Mouse (Mus musculus) layer of hippocampus, postnatal 14 days (tissue): Measurements from ENCODE around the gene Specc1. TPM values are rescaled to one million over a fixed set of nuclear protein-coding genes. Genes with fewer than 3 reads are reported as not detected.

Source experiments
- DNase-seq, 2 experiments: peaks; one replicate each; pipeline ENCODE4 v3.0.0; 2021 to 2022; ENCODE audit warnings: low spot score in 2 of 2, mixed read lengths in 1 of 2
- total RNA-seq, 2 experiments: library from RNA; stranded (reverse); gene quantifications; 2 replicates each; pipeline ENCODE4 v1.2.3; 2021

Gene Specc1
- total RNA-seq, 2 experiments from 2014 or later: 66.1 to 69.8 TPM

DNA sequence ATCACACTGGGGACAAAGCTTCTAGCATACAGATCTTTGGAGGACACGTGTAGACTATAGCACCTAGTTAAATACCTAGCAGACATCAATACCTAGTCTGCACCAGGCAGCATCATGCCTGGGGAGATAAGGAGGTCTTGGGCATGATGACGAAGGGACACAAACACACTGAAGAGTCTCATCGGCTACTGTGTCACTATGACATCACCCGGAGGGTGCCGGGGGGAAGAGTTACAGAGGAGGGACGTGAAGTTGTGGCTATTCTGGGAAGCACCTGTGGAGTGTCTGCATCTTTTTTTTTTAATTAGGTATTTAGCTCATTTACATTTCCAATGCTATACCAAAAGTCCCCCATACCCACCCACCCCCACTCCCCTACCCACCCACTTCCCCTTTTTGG is 55.5 kb downstream of the Specc1 start:
- DNase-seq: no peak

DNA sequence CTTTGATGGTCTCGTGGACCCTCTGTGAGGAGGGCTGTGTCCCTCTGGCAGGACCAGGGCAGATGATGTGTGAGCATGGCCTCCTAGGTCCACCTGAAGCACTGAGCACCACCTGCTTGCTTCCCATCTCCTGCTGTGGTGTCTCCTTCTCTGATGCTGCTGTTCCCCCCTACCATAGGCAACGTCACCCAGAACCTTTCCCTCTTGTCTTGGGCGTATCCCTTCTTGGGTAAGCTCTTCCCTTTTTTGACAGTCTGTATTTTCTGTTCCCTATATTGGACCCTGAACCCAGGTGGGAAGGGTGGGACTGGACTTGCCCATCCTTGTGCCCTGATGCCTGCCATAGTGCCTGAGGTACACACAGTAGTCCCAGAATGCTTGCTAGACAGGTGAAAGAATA is 56.9 kb downstream of the Specc1 start:
- no peak for DNase-seq

DNA sequence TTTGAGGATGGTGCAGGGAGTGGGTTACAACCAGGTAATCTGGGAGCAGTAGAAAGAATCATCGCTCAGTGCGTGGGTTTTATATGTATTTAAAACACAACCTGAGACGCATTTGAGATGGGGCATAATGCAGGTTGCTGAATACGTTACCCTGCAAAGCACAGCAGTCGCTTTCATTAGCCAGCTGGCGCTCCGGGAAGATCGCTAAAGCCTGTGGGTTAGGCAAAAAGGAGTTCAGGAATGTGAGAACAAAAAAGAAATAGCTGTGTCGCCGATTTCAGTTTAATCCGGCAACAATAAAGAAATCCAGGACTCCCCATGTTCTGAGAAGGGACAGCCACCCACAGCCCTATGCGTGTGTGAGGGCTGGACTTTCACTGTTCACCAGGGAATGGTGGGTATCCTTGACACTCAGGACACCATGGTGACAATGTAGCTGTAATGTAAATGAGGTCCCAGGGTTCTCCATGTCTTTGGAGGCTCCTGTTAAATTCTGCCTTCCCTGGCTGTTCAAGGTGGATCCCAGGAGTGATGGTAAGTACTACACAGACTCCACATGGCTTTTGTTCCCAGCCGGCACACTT is 58.6 kb downstream of the Specc1 start:
- DNase-seq: no peak

DNA sequence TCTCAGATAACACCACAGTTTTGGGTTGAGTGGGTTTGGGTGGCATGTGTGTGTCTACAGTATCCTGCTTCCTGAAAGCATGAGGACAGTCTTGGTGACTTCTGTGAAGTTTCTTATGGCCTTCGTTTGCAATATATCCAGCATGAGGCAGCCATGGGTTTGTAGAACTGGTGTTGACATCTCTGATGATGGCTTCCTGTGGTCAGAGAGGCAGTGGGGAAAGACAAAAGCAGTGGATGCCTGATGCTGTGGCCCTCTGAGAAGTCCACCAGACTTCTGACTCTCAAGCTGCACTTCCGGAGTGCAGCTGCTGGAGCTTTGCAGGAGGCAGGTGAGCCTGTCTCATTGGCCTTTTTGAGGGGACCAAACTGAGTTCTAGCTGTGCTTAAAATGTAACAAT is 60.4 kb downstream of the Specc1 start:
- no peak for DNase-seq

DNA sequence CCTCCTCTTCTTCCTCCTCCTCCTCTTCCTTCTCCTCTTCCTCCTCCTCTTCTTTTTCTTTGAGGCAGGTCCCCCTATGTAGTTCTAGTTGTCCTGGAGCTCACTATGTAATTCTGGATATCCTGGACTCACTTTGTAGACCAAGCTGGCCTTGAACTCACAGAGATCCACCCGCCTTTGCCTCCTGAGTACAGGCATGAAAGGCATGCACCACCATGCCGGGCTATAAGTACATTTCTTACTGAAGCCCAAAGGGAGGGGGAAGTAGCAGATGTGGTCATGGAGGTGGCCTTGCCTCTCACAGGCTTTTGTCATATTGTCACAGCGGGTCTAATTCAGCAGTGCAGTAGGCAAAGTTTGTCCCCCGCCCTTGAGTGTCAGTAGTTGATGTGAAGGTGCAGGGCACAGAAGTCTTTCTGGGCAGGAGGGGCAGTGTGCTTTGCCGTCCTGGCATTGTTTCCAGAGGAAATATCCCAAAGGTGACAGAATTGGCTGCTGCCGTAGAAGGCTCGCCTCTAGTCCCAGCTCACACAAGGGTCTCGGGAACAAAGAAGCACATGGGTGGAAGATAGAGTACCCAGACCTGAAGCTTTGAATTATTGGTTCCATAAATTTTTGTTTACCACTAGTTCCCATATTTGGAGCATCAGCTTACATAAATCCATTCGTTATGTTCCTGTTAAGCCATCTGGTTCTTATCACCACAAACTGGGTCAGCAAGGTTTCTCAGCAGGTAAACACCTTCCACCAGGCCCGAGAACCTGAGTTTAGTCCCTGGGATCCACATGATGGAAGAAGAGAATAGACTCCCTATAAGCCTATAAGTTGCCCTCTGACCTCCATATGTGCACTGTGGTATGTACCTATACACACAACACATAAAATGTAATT is 62.0 kb downstream of the Specc1 start:
- no peak for DNase-seq

DNA sequence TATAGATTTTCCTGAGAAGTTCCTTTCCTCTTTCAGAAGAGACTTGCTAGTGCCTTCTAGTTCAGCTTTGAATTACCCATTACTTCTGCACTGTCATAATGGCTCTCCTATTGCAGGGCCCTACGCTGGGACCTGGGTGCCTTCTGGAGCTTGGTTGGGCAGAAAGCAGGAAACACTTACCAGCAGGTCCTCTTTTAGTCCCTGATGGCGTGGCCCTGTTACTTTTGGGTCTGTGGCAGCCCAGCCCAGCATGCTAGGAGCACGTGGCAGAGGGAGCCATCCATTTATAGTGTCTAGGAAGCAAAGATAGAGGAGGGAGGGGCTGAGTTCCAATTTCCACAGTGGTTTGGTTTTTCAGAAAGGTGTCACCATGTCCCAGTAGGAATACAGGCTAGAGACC is 63.3 kb downstream of the Specc1 start:
- DNase-seq: no peak

DNA sequence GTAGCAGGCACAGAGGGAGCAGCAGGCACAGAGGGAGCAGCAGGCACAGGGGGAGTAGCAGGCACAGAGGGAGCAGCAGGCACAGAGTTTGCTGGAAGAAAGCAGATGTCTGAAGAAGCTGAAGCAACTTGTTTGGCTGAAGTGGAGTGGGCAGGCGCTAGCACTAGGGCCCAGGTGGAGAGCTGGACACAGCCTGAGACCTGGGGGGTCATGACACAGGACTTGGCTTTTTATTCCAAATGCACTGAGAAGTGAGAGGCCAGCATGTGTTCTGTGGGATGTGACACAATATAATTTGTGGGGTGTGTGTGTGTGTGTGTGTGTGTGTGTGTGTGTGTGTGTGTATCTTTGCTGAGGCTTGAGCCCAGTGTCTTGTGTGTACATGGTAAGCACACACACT is 64.3 kb downstream of the Specc1 start:
- no peak for DNase-seq

DNA sequence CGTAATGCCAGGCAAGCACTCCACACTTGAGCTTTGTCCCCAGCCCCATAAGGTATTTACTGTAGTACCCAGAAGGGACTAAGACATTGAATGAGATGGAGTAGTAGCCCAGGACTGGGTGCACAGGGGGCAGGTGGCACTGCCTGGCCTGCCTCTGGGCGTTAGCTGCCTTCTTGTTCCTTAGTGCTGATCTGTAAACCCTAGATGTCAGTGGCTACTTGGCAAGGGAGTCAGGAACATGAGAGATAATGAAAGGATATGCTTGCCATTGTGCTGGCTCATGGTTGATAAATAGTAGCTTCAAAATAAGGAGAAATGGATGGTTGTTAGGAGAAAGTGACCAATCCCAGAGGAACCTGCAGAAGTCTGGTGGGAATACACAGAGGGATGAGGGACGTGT is 65.5 kb downstream of the Specc1 start:
- DNase-seq: no peak

DNA sequence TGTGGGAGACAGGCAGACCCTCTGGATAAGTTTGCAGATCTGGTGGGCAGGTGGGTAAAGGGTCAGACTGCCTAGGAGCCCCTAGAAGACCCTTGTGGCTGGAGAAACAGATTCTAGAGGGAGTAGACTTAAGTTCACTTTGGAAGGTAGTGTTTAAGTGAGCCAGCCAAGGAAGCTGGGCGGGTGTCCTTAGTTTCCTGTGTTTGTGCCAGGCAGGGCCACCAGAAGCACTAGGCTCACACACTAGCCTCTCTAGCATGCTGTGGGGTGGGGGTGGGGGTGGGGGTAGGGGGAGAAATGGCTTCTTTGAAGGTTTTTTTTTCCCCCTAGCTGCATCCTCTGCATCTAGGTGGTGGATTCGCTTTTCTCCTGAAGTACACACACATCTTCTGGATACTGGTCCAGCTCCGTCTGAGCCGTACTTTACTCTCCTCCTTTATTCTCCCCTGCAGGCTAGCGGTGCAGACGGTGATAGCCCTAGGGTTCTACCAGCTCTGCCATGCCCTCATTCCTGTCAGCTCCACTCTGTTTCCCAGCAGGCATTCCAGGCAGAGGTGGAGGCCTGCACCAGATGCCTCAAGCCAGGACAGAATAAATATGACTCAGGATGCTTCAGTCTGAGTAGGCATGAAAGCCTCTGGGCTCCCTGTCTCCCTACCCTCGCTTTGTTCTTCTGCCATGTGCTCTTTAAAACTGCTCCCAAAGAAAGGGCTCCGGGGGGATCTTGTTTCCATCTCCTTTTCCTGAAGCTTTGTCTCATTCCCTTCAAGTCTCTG is 66.3 kb downstream of the Specc1 start:
- no peak for DNase-seq

DNA sequence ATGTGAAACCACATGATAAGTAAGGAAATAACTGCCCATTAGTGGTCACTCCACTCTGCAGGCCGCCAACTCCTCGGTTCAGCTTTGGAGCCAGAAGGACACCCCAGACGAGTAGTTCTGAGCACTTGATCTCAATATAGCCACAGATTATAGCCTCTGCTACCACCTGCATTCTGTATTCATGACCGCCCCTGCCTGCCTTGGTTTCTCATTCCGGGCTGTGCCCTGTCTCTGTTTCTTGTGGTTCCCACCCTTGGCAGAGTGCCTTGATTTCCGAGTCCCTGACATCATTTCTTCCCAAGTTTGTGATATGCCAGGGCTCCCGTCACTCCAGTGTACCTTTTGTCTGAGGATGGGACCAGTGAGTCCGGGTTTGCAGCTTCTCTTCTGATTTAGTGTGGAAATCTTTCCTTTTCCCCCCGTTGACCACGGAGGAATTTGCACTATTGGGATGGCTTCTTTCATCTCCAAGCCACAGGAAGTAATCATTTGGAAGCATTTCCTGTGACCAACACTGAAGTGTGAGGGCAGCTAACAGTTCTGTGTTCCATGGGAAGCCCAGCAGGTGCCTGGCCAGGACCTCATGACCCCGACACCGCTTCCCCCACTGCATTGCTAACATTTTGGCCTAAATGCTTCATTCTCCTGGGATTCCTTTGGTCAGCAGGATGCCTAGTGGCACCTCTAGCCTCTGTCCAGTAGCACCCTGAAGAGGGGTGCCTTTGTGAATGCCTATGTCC is 67.1 kb downstream of the Specc1 start:
- DNase-seq: no peak

DNA sequence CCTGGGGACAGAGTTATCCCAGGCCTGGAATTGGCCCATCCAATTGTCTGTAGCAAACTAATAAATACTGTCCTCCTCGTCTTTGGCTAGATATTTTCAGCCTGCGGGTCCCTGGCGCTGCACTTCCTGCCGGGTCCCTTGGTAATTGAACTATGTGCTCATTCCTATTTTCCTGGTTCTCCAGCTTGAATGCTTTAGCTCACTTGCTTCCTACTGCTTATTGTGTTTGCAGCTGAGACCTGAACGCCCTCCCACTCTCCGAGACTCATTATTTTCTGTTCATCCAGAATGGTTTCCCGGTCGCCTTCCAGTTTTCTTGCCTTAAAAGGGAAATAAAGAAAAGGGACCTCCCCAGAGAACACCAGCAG is 67.7 kb downstream of the Specc1 start:
- DNase-seq: no peak

DNA sequence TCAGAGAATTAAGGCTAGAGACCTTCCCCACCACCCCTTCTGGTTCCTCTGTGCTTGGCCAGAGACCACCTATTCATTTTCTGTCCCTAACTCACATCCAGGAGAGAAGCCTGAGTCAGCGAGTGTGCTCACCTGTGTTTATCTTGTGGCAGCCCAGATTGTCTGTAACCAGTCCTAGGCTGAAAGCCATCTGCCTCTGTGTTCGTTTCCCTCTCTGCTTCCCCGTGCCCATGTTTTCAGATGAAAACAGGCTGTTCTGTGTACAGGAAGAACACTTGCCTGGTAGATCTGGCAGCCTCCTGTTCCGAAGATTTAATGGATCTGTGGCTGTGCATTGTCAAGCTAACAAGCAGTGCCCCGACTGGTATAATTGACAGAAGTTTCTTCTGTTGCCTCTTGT is 68.4 kb downstream of the Specc1 start:
- DNase-seq: peak; percentile 28 to 60

DNA sequence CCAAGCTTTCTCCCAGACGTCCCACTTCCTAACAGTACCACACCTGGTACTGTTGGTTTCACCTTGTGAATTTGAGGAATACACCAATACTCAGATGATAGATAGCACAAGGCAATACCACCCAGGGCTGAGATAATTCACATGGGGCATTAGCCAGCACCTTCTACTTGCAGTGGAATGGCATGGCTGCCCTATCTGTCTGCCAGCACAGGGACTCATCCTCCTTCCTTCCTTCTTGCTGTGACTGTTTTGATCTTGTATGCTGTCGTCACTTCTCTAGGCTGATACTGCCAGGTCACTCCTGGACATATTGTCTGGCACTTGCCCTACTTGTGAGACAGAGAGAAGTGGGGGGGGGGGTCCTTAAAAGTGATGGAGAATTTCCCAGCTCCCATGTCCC is 69.2 kb downstream of the Specc1 start:
- DNase-seq: no peak

DNA sequence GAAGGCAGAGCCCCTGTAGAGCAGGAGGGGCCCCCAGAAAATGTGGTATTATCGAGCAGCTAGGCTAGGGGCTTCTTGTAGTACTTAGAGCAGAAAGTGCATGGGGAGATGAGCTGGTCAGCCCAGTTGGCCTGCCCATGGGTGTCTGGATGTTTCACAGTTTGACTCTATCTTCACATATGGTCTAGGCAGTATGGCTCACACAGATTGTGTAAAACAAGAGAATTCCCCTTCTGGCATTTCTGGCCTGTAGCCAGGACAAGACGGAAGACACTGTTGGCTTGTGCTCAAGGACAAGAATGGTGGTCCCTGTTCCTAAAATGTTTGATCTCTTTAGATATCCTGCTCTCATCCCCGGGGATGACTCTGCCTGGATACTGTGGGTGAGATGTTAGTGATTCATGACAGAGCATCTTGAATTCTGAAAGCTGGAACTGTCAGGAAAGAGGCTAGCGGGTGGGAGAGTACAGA is 69.8 kb downstream of the Specc1 start:
- peak; percentile 39 to 52 for DNase-seq

DNA sequence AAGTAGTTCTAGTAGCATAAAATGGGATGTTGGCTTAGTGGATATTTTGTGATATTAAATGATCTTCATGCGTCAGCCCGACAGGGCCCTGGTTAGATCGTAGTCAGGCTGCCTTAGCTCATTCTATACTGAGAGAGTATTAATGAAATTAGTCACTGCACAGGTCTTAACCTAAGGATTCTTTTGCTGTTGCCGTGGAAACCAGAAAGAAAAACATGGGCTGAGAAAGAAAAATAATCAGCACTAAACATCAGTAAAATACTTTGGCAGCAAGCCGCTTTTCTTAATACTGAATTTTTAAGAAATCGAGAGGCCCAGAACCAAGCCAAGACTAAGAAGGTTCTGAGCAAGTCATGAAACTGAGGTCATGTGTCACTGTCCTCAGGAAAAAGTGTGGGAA is 70.7 kb downstream of the Specc1 start:
- no peak for DNase-seq

DNA sequence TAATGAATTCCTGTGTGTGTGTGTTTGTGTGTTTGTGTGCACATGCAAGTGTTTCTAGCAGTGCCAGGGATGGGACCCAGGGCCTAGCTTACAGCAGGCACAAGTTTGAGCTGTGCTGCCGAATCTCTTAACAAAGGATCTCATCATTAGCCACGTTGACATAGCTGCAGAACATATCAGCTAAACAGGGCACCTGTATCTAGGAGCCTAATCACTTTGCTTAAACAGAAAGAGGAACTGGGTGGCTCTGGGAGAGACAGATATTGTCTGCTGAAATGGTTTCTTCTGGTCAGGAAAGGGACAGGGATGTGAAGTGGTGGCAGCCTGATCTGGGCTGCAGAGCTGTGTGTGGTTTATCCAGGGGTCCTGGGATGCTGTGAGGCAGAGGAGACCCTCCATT is 71.1 kb downstream of the Specc1 start:
- no peak for DNase-seq

DNA sequence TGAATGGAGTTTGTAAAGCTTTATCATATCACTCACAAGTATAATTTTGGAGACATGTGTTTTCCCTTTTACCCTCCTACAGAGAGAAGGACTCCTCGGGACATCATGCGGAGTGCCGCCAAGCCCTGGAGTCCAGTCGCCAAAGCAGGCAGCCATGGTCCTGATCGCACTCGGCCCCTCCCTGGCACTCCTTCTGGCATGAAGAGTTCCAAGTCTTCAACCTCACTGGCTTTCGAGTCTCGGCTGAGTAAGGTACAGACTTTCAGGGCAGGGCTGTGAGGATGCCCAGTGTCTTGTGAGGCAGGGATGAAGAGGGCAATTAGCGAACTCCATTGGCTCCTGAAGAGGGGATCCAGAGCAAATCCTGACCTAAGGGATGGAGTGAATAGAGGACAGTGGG is 72.6 kb downstream of the Specc1 start:
- no peak for DNase-seq

DNA sequence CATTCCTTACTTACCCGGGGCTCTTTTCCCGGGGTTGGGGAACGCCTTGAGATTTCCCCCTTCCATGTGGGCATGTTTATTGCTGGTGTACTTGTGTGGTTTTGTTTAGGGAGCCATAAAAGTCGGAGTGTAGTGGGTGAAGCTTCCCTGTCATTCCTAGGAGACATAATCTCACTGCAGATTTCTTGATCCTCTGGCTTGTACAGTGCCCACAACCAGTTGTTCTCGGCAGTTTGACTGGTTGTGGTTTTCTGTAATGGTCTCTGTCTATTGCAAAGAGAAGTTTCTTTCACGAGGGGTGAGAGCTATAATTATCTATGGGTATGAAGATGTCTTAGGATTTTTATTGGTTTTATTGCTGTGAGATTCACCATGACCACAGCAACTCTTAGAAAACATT is 78.0 kb downstream of the Specc1 start:
- DNase-seq: no peak

DNA sequence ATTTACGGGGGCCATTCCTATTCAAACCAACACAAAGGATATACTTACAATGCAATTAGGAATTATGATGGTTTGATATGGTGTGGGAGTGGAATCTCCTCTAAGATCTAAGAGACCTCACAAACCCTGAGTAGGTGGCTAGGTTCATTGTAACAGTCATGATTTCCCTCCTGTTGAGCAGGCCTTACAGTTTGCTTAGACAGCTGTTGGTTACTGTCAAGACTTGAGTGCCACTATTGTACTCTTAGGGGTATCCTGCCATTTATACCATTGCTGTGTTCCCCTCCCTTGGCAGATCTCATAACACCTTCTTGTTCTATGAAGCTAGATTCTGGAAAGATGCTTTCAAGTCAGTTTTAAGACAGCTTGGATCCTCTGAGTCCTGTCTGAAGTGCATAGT is 78.7 kb downstream of the Specc1 start:
- no peak for DNase-seq

DNA sequence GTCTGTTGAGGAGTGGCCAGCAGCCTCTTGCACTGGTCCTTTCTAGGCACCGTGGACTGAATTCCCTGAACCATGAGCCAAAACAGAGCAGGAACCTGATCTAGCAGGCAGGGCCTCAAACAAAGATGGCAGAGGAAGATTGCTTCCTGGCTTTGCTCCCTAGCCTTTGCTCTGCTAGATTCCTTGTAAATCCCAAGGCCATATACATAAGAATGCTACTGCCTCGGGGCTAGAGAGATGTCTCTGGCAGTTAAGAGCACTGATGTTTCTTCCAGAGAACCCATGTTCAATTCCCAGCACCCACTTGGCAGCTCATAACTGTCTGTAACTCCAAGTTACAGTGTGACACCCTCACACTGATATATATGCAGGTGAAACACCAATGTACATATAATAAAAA is 83.6 kb downstream of the Specc1 start:
- no peak for DNase-seq

DNA sequence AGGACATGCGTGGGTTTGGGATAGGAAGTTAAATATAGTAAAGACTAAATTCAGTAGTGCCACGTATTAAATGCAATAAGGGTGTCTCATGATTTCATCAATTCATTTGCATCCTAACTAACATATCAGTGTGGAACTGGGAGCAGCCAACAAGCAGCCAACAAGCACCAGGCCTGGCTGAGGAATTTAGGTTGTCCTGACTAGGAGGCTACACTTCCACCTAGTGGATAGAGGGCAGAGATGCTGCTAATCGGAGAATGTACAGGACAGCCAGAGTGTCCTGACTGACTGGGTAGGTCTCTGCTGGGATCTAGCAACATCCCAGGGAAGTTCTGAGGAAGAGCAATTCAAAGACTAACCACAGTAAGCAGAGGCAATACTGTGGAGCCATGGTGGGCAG is 88.1 kb downstream of the Specc1 start:
- DNase-seq: peak in 1 of 2 experiments; percentile 47
